Mouse (Mus musculus): ENCODE results near the gene Ttc25. TPM values are rescaled to one million over a fixed set of nuclear protein-coding genes. Genes with fewer than 3 reads are reported as not detected.
A peak's percentile ranks its signal among the peaks of the same experiment; 100 is the strongest.

Gene Ttc25
- polyA plus RNA-seq, 1 experiment: 2.0 TPM

DNA sequence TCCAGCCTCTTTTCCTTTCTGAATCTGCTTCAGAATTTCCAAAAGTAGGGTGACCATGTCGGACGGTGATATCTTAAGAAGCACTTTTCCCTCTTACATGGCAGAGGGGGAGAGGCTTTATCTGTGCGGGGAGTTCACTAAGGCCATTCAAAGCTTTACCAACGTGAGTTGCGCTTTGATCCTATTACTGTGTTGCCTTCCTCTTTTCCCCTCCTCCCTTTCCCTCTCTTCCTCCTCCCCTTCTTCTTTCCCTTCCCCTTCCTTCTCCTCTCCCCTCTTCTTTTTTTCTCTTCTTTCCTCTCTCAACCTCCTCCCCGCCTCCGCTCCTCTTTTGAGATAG is 309 bp downstream of the Ttc25 start:
- Histone ChIP-seq H3K27ac (ENCODE audit: insufficient read depth, low read length) (no peak overlapping the region), H3K4me3 (ENCODE audit: insufficient read depth, low read length) (peak overlapping the region; percentile 37), H3K4me1 (ENCODE audit: control insufficient read depth, insufficient read depth, low read length) (no peaks in the 10 kb centered on the region; the same call in 1 of the 2 replicates)
- TF ChIP-seq POLR2A (IDR thresholded peaks at IDR 0.05; ENCODE audit: extremely low read depth, insufficient read depth, low read length) (no peak), CTCF (IDR thresholded peaks at IDR 0.05; ENCODE audit: extremely low read depth, insufficient read depth, low read length) (no peak)

- no peak overlapping the region for H3K27ac ChIP-seq (ENCODE audit: insufficient read depth, low read length)
- no peak for TF ChIP-seq POLR2A (IDR thresholded peaks at IDR 0.05; ENCODE audit: extremely low read depth, insufficient read depth, low read length)
- TF ChIP-seq CTCF (IDR thresholded peaks at IDR 0.05; ENCODE audit: extremely low read depth, insufficient read depth, low read length): no peak
- no peaks in the 10 kb centered on the region; the same call in 1 of the 2 replicates for H3K4me1 ChIP-seq (ENCODE audit: control insufficient read depth, insufficient read depth, low read length)
- no peak overlapping the region for H3K4me3 ChIP-seq (ENCODE audit: insufficient read depth, low read length)
Observed at GRCm38 (mm10) chr11:100546955-100547354, 1.5 kb downstream of the Ttc25 start.

GRCm38 (mm10) chr11:100548141-100548540 is 2.7 kb downstream of the Ttc25 start:
- no peak for TF ChIP-seq CTCF (IDR thresholded peaks at IDR 0.05; ENCODE audit: extremely low read depth, insufficient read depth, low read length)
- TF ChIP-seq POLR2A (IDR thresholded peaks at IDR 0.05; ENCODE audit: extremely low read depth, insufficient read depth, low read length): no peak
- no peak overlapping the region for H3K27ac ChIP-seq (ENCODE audit: insufficient read depth, low read length)
- no peaks in the 10 kb centered on the region; the same call in 1 of the 2 replicates for H3K4me1 ChIP-seq (ENCODE audit: control insufficient read depth, insufficient read depth, low read length)
- no peak overlapping the region for H3K4me3 ChIP-seq (ENCODE audit: insufficient read depth, low read length)

GRCm38 (mm10) chr11:100549466-100549865 is 4.1 kb downstream of the Ttc25 start:
- Histone ChIP-seq H3K27ac (ENCODE audit: insufficient read depth, low read length) (no peak overlapping the region), H3K4me1 (ENCODE audit: control insufficient read depth, insufficient read depth, low read length) (no peaks in the 10 kb centered on the region; the same call in 1 of the 2 replicates), H3K4me3 (ENCODE audit: insufficient read depth, low read length) (no peak overlapping the region)
- TF ChIP-seq POLR2A (IDR thresholded peaks at IDR 0.05; ENCODE audit: extremely low read depth, insufficient read depth, low read length) (no peak), CTCF (IDR thresholded peaks at IDR 0.05; ENCODE audit: extremely low read depth, insufficient read depth, low read length) (no peak)

- H3K4me3 ChIP-seq (ENCODE audit: insufficient read depth, low read length): no peak overlapping the region
- no peak for TF ChIP-seq POLR2A (IDR thresholded peaks at IDR 0.05; ENCODE audit: extremely low read depth, insufficient read depth, low read length)
- no peak for TF ChIP-seq CTCF (IDR thresholded peaks at IDR 0.05; ENCODE audit: extremely low read depth, insufficient read depth, low read length)
Observed at GRCm38 (mm10) chr11:100550101-100550500, 4.7 kb downstream of the Ttc25 start.

GRCm38 (mm10) chr11:100552842-100553241 is 7.4 kb downstream of the Ttc25 start:
- Histone ChIP-seq H3K27ac (ENCODE audit: insufficient read depth, low read length) (no peak overlapping the region), H3K4me1 (ENCODE audit: control insufficient read depth, insufficient read depth, low read length) (no peaks in the 10 kb centered on the region), H3K4me3 (ENCODE audit: insufficient read depth, low read length) (no peak overlapping the region)
- no peak for TF ChIP-seq CTCF (IDR thresholded peaks at IDR 0.05; ENCODE audit: extremely low read depth, insufficient read depth, low read length)

More at GRCm38 (mm10) chr11:100550101-100550500, 4.7 kb downstream of the Ttc25 start:
- no peak overlapping the region for H3K27ac ChIP-seq (ENCODE audit: insufficient read depth, low read length)
- H3K4me1 ChIP-seq (ENCODE audit: control insufficient read depth, insufficient read depth, low read length): no peaks in the 10 kb centered on the region; the same call in 1 of the 2 replicates

- Histone ChIP-seq H3K4me3 (ENCODE audit: insufficient read depth, low read length) (no peak overlapping the region), H3K27ac (ENCODE audit: insufficient read depth, low read length) (no peak overlapping the region), H3K4me1 (ENCODE audit: control insufficient read depth, insufficient read depth, low read length) (no peaks in the 10 kb centered on the region)
- TF ChIP-seq POLR2A (IDR thresholded peaks at IDR 0.05; ENCODE audit: extremely low read depth, insufficient read depth, low read length) (no peak), CTCF (IDR thresholded peaks at IDR 0.05; ENCODE audit: extremely low read depth, insufficient read depth, low read length) (peak; percentile 69)
Observed at GRCm38 (mm10) chr11:100555583-100555982, 10.2 kb downstream of the Ttc25 start.

GRCm38 (mm10) chr11:100557563-100557962 is 12.2 kb downstream of the Ttc25 start:
- no peak overlapping the region for H3K27ac ChIP-seq (ENCODE audit: insufficient read depth, low read length)
- no peak overlapping the region for H3K4me3 ChIP-seq (ENCODE audit: insufficient read depth, low read length)
- no peak for TF ChIP-seq POLR2A (IDR thresholded peaks at IDR 0.05; ENCODE audit: extremely low read depth, insufficient read depth, low read length)
- TF ChIP-seq CTCF (IDR thresholded peaks at IDR 0.05; ENCODE audit: extremely low read depth, insufficient read depth, low read length): no peak
- H3K4me1 ChIP-seq (ENCODE audit: control insufficient read depth, insufficient read depth, low read length): no peaks in the 10 kb centered on the region

GRCm38 (mm10) chr11:100559476-100559875 is 14.1 kb downstream of the Ttc25 start:
- H3K27ac ChIP-seq (ENCODE audit: insufficient read depth, low read length): no peak overlapping the region
- no peak for TF ChIP-seq POLR2A (IDR thresholded peaks at IDR 0.05; ENCODE audit: extremely low read depth, insufficient read depth, low read length)
- H3K4me1 ChIP-seq (ENCODE audit: control insufficient read depth, insufficient read depth, low read length): no peaks in the 10 kb centered on the region
- no peak overlapping the region for H3K4me3 ChIP-seq (ENCODE audit: insufficient read depth, low read length)

- Histone ChIP-seq H3K4me3 (ENCODE audit: insufficient read depth, low read length) (no peak overlapping the region), H3K27ac (ENCODE audit: insufficient read depth, low read length) (no peak overlapping the region), H3K4me1 (ENCODE audit: control insufficient read depth, insufficient read depth, low read length) (no peaks in the 10 kb centered on the region)
- TF ChIP-seq POLR2A (IDR thresholded peaks at IDR 0.05; ENCODE audit: extremely low read depth, insufficient read depth, low read length) (no peak), CTCF (IDR thresholded peaks at IDR 0.05; ENCODE audit: extremely low read depth, insufficient read depth, low read length) (no peak)
Observed at GRCm38 (mm10) chr11:100561748-100562147, 16.3 kb downstream of the Ttc25 start.

- Histone ChIP-seq H3K27ac (ENCODE audit: insufficient read depth, low read length) (no peak overlapping the region), H3K4me1 (ENCODE audit: control insufficient read depth, insufficient read depth, low read length) (no peaks in the 10 kb centered on the region), H3K4me3 (ENCODE audit: insufficient read depth, low read length) (no peak overlapping the region)
- TF ChIP-seq CTCF (IDR thresholded peaks at IDR 0.05; ENCODE audit: extremely low read depth, insufficient read depth, low read length): no peak
- TF ChIP-seq POLR2A (IDR thresholded peaks at IDR 0.05; ENCODE audit: extremely low read depth, insufficient read depth, low read length): peak; percentile 83; the same call in 1 of the 2 replicates
Observed at GRCm38 (mm10) chr11:100564297-100564696, 18.9 kb downstream of the Ttc25 start.
